Mouse (Mus musculus) erythroblast, embryonic 14.5 days (primary cell): ENCODE data around the gene Rita1.

Experiments
- GATA1 ChIP-seq: IDR thresholded peaks from 2 replicates; pipeline ENCODE4 v1.6.1; 2012; ENCODE audit warnings: low read length, inconsistent platforms, mixed read lengths
- TAL1 ChIP-seq: IDR thresholded peaks from 3 replicates; pipeline ENCODE4 v1.6.1; 2012; ENCODE audit warnings: low read length, inconsistent platforms, mixed read lengths

GRCm38 (mm10) chr5:120622198-120622851 lies 9.9 kb upstream of the Rita1 start:
- TF ChIP-seq TAL1 (no peak), GATA1 (no peak)
